8 mouse cellular contexts compared by ENCODE assay signal in the genomic region with DNA sequence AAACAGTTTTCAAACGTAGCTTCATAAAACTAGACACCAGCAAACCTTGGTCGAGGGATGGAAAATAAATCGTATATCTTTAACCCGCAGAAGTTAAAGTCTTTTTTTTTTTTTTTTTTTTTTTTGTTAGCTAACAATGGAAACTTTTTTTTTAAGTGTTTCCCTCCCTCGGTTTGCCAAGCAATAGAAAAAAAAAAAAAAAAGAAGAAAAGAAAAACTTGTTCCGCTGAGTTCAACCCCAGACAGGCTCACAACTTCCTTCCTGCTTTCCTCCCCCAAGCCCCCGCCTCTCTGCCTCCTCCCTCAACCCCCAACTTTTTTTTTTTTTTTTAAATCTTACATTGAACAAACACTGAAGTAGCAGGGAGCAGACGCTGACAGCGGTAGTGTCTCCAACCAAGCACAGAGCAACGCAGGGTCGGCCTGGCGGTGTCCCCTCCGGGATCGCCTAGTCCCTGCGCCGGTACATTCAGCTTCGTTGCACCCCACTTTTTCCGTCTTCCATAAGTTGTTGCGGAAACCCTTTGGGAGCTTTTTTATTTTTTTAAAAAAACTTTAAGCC. TPM values are rescaled to one million over a fixed set of nuclear protein-coding genes. Genes with fewer than 3 reads are reported as not detected.
DNase-seq lines count a peak whose midpoint lies in the region; ATAC-seq and TF ChIP-seq lines count a peak whose summit lies in the region.

A gene (plus strand): TSS at position 341 of the 562 bp plus-strand sequence.

- H3K27ac ChIP-seq in forebrain, postnatal 0 days (ENCODE audit: low read depth, low read length), result peak within 1 kb of the TSS; percentile 59
- H3K27ac ChIP-seq in hindbrain, embryonic 11.5 days (ENCODE audit: low read depth, low read length), result 0 out of 2 replicates have a peak within 1 kb of the TSS, but pooled peaks have one; percentile 17
- H3K27ac ChIP-seq in small intestine, adult 2 months (ENCODE audit: insufficient read depth, low read depth, low read length), result peak within 1 kb of the TSS; percentile 73

- TF ChIP-seq POLR2A in small intestine, adult 2 months (IDR thresholded peaks at IDR 0.05; ENCODE audit: low read depth, low read length), result peak; percentile 64; the same call in 1 of the 2 replicates

- H3K4me2 ChIP-seq in forebrain, postnatal 0 days (ENCODE audit: low read depth), result peak within 1 kb of the TSS; percentile 90
- H3K4me2 ChIP-seq in hindbrain, embryonic 11.5 days (replicated peaks; ENCODE audit: low read depth, low read length), result peak within 1 kb of the TSS; percentile 90

- WGBS in forebrain, postnatal 0 days, result 1% methylated on average over 19 of the region's 19 CpGs
- 2% methylated on average over 19 of the region's 19 CpGs for WGBS in hindbrain, embryonic 11.5 days
- WGBS in small intestine, adult 2 months, result 2% methylated on average over 19 of the region's 19 CpGs

- peak; percentile 53 for DNase-seq in ES-CJ7 (ENCODE audit: low read depth, low spot score)
- DNase-seq in adrenal gland, postnatal 25 days, result peak; percentile 79
- DNase-seq in forebrain, postnatal 0 days, result peak; percentile 27
- DNase-seq in hindbrain, embryonic 11.5 days (ENCODE audit: low spot score), result peak; percentile 65
- DNase-seq in layer of hippocampus, postnatal 36 days, result no peak
- peak; percentile 84 to 88 for DNase-seq in lung, postnatal 4 days

- peaks cover 9% of the 10 kb centered on the region; the same call in 1 of the 2 replicates for H3K27me3 ChIP-seq in forebrain, postnatal 0 days (ENCODE audit: insufficient read depth, low read length)
- peaks cover 14% of the 10 kb centered on the region for H3K27me3 ChIP-seq in hindbrain, embryonic 11.5 days (ENCODE audit: control insufficient read depth, insufficient read depth, low read length)
- H3K27me3 ChIP-seq in small intestine, adult 2 months (ENCODE audit: control insufficient read depth, insufficient read depth, low read length), result 0 out of 2 replicates have a peak, but pooled peaks cover 2% of the 10 kb centered on the region

- peak; percentile 42; the same call in 1 of the 2 replicates for ATAC-seq in forebrain, postnatal 0 days
- peak; percentile 37; the same call in 1 of the 2 replicates for ATAC-seq in hindbrain, embryonic 11.5 days (ENCODE audit: low FRiP score)
- ATAC-seq in frontal cortex, adult (ENCODE audit: low TSS enrichment), result no peak

- H3K9me3 ChIP-seq in forebrain, postnatal 0 days (ENCODE audit: low read length), result no peaks in the 10 kb centered on the region
- H3K9me3 ChIP-seq in hindbrain, embryonic 11.5 days (ENCODE audit: control insufficient read depth, low read length), result no peaks in the 10 kb centered on the region

- no peak for TF ChIP-seq CTCF in forebrain, postnatal 0 days (IDR thresholded peaks at IDR 0.05; ENCODE audit: low read depth)
- 0 out of 2 replicates have a peak, but pooled peaks have one; percentile 6 for TF ChIP-seq CTCF in small intestine, adult 2 months (IDR thresholded peaks at IDR 0.05; ENCODE audit: extremely low read depth, insufficient read length, insufficient replicate concordance, low read depth, low read length)

- peak within 1 kb of the TSS; percentile 57 for H3K4me3 ChIP-seq in forebrain, postnatal 0 days (ENCODE audit: low read depth, low read length)
- H3K4me3 ChIP-seq in hindbrain, embryonic 11.5 days (ENCODE audit: low read depth, low read length), result peak within 1 kb of the TSS; percentile 46
- H3K4me3 ChIP-seq in small intestine, adult 2 months (ENCODE audit: low read depth, low read length), result peak within 1 kb of the TSS; percentile 72

- no peaks in the 10 kb centered on the region for H3K36me3 ChIP-seq in forebrain, postnatal 0 days (ENCODE audit: insufficient read depth)
- H3K36me3 ChIP-seq in hindbrain, embryonic 11.5 days (ENCODE audit: control insufficient read depth, insufficient read depth, low read length), result no peaks in the 10 kb centered on the region
- no peaks in the 10 kb centered on the region; the same call in 1 of the 2 replicates for H3K36me3 ChIP-seq in small intestine, adult 2 months (ENCODE audit: control insufficient read depth, insufficient read depth, low read length)

- H3K4me1 ChIP-seq in forebrain, postnatal 0 days (ENCODE audit: insufficient read depth), result peaks cover 4% of the 10 kb centered on the region; the same call in 1 of the 2 replicates
- peaks cover 8% of the 10 kb centered on the region; the same call in 1 of the 2 replicates for H3K4me1 ChIP-seq in hindbrain, embryonic 11.5 days (replicated peaks; ENCODE audit: control insufficient read depth, insufficient read depth, low read length)
- peaks cover 21% of the 10 kb centered on the region for H3K4me1 ChIP-seq in small intestine, adult 2 months (ENCODE audit: control insufficient read depth, insufficient read depth, insufficient read length, low read length)

- H3K9ac ChIP-seq in forebrain, postnatal 0 days, result peak within 1 kb of the TSS; percentile 70
- peak within 1 kb of the TSS; percentile 62 for H3K9ac ChIP-seq in hindbrain, embryonic 11.5 days (ENCODE audit: low read depth, low read length)

RNA-seq across cellular contexts. Expression of the gene that starts here (rescaled TPM):
- 57.7 and 71.2 TPM in 2 replicates for total RNA-seq in adrenal gland, postnatal 25 days (2021)
- total RNA-seq in forebrain, postnatal 0 days (2014; rRNA removed), result 6.4 and 6.5 TPM in 2 replicates
- polyA plus RNA-seq in forebrain, postnatal 0 days (2015; fragmentation: Nextera tagmentation; extraction: Ambion mirVana), result 1.3 and 1.9 TPM in 2 replicates
- polyA plus RNA-seq in hindbrain, embryonic 11.5 days (2014; fragmentation: Nextera tagmentation; extraction: Ambion mirVana), result 2.9 and 4.3 TPM in 2 replicates
- 10 to 100 TPM; 24.2 to 25.2 TPM for total RNA-seq in layer of hippocampus, postnatal 36 days (2021)
- polyA plus RNA-seq in small intestine, adult 2 months (2012; rRNA removed), result 4.4 and 6.0 TPM in 2 replicates

Comparison
In these comparisons a context has a peak if more than half of its experiments do, and no peak if none do; other contexts are left out.
1. DNase-seq: peak in ES-CJ7 (single experiment), adrenal gland, postnatal 25 days (single experiment), forebrain, postnatal 0 days (single experiment), hindbrain, embryonic 11.5 days (single experiment) and lung, postnatal 4 days (2 of 2); none in layer of hippocampus, postnatal 36 days (0 of 2).
2. H3K27ac ChIP-seq: peak in every context shown above with its lines; median percentile 73 in small intestine, adult 2 months; 59 in forebrain, postnatal 0 days; 17 in hindbrain, embryonic 11.5 days.
3. Peak in every context shown above with its lines, with median percentiles within 50 percentile points of each other: H3K4me3 ChIP-seq.